Mouse (Mus musculus): ENCODE measurements around the gene Ccr10. TPM values are rescaled to one million over a fixed set of nuclear protein-coding genes. Genes with fewer than 3 reads are reported as not detected.

The Ccr10 gene
- 0.23 and 0.36 TPM in 2 replicates for polyA plus RNA-seq (2012; rRNA removed)

- Histone ChIP-seq H3K4me3 (ENCODE audit: insufficient read depth, low read length) (peak within 1 kb of the TSS; percentile 77), H3K27ac (ENCODE audit: insufficient read depth, low read length) (peak within 1 kb of the TSS; percentile 82), H3K4me1 (ENCODE audit: control insufficient read depth, insufficient read depth, low read length) (peaks cover 5% of the 10 kb centered on the region)
- no peak for TF ChIP-seq POLR2A (IDR thresholded peaks at IDR 0.05; ENCODE audit: extremely low read depth, insufficient read depth, low read length)
- peak; percentile 24; the same call in 1 of the 2 replicates for TF ChIP-seq CTCF (IDR thresholded peaks at IDR 0.05; ENCODE audit: extremely low read depth, insufficient read depth, low read length)
Observed at GRCm38 (mm10) chr11:101174851-101175628, at the start of gene Ccr10. Ccr10 (minus strand) TSS chr11:101175443.

- Histone ChIP-seq H3K4me1 (ENCODE audit: control insufficient read depth, insufficient read depth, low read length) (peaks cover 2% of the 10 kb centered on the region; the same call in 1 of the 2 replicates), H3K4me3 (ENCODE audit: insufficient read depth, low read length) (no peak overlapping the region), H3K27ac (ENCODE audit: insufficient read depth, low read length) (no peak overlapping the region)
- TF ChIP-seq POLR2A (IDR thresholded peaks at IDR 0.05; ENCODE audit: extremely low read depth, insufficient read depth, low read length), result no peak
- no peak for TF ChIP-seq CTCF (IDR thresholded peaks at IDR 0.05; ENCODE audit: extremely low read depth, insufficient read depth, low read length)
Observed at GRCm38 (mm10) chr11:101224337-101224736, 49.1 kb upstream of the Ccr10 start.

- Histone ChIP-seq H3K27ac (ENCODE audit: insufficient read depth, low read length) (no peak overlapping the region; the same call in 1 of the 2 replicates), H3K4me1 (ENCODE audit: control insufficient read depth, insufficient read depth, low read length) (peaks cover 2% of the 10 kb centered on the region; the same call in 1 of the 2 replicates), H3K4me3 (ENCODE audit: insufficient read depth, low read length) (no peak overlapping the region)
- no peak for TF ChIP-seq CTCF (IDR thresholded peaks at IDR 0.05; ENCODE audit: extremely low read depth, insufficient read depth, low read length)
- TF ChIP-seq POLR2A (IDR thresholded peaks at IDR 0.05; ENCODE audit: extremely low read depth, insufficient read depth, low read length), result no peak
Observed at GRCm38 (mm10) chr11:101221306-101221986, 46.2 kb upstream of the Ccr10 start.

- Histone ChIP-seq H3K4me3 (ENCODE audit: insufficient read depth, low read length) (no peak overlapping the region), H3K27ac (ENCODE audit: insufficient read depth, low read length) (peak overlapping the region; percentile 65; the same call in 1 of the 2 replicates), H3K4me1 (ENCODE audit: control insufficient read depth, insufficient read depth, low read length) (peaks cover 2% of the 10 kb centered on the region; the same call in 1 of the 2 replicates)
- TF ChIP-seq CTCF (IDR thresholded peaks at IDR 0.05; ENCODE audit: extremely low read depth, insufficient read depth, low read length), result no peak
- no peak for TF ChIP-seq POLR2A (IDR thresholded peaks at IDR 0.05; ENCODE audit: extremely low read depth, insufficient read depth, low read length)
Observed at GRCm38 (mm10) chr11:101220853-101221252, 45.6 kb upstream of the Ccr10 start.

GRCm38 (mm10) chr11:101218436-101219055 is 43.3 kb upstream of the Ccr10 start:
- H3K4me1 ChIP-seq (ENCODE audit: control insufficient read depth, insufficient read depth, low read length), result no peaks in the 10 kb centered on the region
- TF ChIP-seq CTCF (IDR thresholded peaks at IDR 0.05; ENCODE audit: extremely low read depth, insufficient read depth, low read length) (no peak), POLR2A (IDR thresholded peaks at IDR 0.05; ENCODE audit: extremely low read depth, insufficient read depth, low read length) (no peak)
- no peak overlapping the region for H3K4me3 ChIP-seq (ENCODE audit: insufficient read depth, low read length)
- H3K27ac ChIP-seq (ENCODE audit: insufficient read depth, low read length), result no peak overlapping the region

- no peaks in the 10 kb centered on the region for H3K4me1 ChIP-seq (ENCODE audit: control insufficient read depth, insufficient read depth, low read length)
- H3K27ac ChIP-seq (ENCODE audit: insufficient read depth, low read length), result no peak overlapping the region
- no peak overlapping the region for H3K4me3 ChIP-seq (ENCODE audit: insufficient read depth, low read length)
- TF ChIP-seq CTCF (IDR thresholded peaks at IDR 0.05; ENCODE audit: extremely low read depth, insufficient read depth, low read length), result no peak
- no peak for TF ChIP-seq POLR2A (IDR thresholded peaks at IDR 0.05; ENCODE audit: extremely low read depth, insufficient read depth, low read length)
Observed at GRCm38 (mm10) chr11:101216936-101217335, 41.7 kb upstream of the Ccr10 start.

- Histone ChIP-seq H3K4me3 (ENCODE audit: insufficient read depth, low read length) (no peak overlapping the region), H3K4me1 (ENCODE audit: control insufficient read depth, insufficient read depth, low read length) (no peaks in the 10 kb centered on the region), H3K27ac (ENCODE audit: insufficient read depth, low read length) (no peak overlapping the region)
- TF ChIP-seq POLR2A (IDR thresholded peaks at IDR 0.05; ENCODE audit: extremely low read depth, insufficient read depth, low read length) (no peak), CTCF (IDR thresholded peaks at IDR 0.05; ENCODE audit: extremely low read depth, insufficient read depth, low read length) (peak; percentile 43)
Observed at GRCm38 (mm10) chr11:101211970-101212369, 36.7 kb upstream of the Ccr10 start.

- peak; percentile 89 for TF ChIP-seq CTCF (IDR thresholded peaks at IDR 0.05; ENCODE audit: extremely low read depth, insufficient read depth, low read length)
- peak; percentile 32; the same call in 1 of the 2 replicates for TF ChIP-seq POLR2A (IDR thresholded peaks at IDR 0.05; ENCODE audit: extremely low read depth, insufficient read depth, low read length)
- no peak overlapping the region for H3K4me3 ChIP-seq (ENCODE audit: insufficient read depth, low read length)
- H3K27ac ChIP-seq (ENCODE audit: insufficient read depth, low read length), result no peak overlapping the region
Observed at GRCm38 (mm10) chr11:101200986-101201385, 25.7 kb upstream of the Ccr10 start.

GRCm38 (mm10) chr11:101199555-101199954 is 24.3 kb upstream of the Ccr10 start:
- Histone ChIP-seq H3K4me1 (ENCODE audit: control insufficient read depth, insufficient read depth, low read length) (0 out of 2 replicates have a peak, but pooled peaks cover 1% of the 10 kb centered on the region), H3K27ac (ENCODE audit: insufficient read depth, low read length) (no peak overlapping the region), H3K4me3 (ENCODE audit: insufficient read depth, low read length) (no peak overlapping the region)
- TF ChIP-seq CTCF (IDR thresholded peaks at IDR 0.05; ENCODE audit: extremely low read depth, insufficient read depth, low read length) (no peak), POLR2A (IDR thresholded peaks at IDR 0.05; ENCODE audit: extremely low read depth, insufficient read depth, low read length) (no peak)

More at GRCm38 (mm10) chr11:101200986-101201385, 25.7 kb upstream of the Ccr10 start:
- no peaks in the 10 kb centered on the region for H3K4me1 ChIP-seq (ENCODE audit: control insufficient read depth, insufficient read depth, low read length)

Data from cortical plate, adult 2 months (tissue).